Mouse (Mus musculus): ENCODE measurements around the gene Jazf1. TPM values are rescaled to one million over a fixed set of nuclear protein-coding genes. Genes with fewer than 3 reads are reported as not detected.

Jazf1 gene
- polyA plus RNA-seq, 1 experiment: 0.27 TPM

DNA sequence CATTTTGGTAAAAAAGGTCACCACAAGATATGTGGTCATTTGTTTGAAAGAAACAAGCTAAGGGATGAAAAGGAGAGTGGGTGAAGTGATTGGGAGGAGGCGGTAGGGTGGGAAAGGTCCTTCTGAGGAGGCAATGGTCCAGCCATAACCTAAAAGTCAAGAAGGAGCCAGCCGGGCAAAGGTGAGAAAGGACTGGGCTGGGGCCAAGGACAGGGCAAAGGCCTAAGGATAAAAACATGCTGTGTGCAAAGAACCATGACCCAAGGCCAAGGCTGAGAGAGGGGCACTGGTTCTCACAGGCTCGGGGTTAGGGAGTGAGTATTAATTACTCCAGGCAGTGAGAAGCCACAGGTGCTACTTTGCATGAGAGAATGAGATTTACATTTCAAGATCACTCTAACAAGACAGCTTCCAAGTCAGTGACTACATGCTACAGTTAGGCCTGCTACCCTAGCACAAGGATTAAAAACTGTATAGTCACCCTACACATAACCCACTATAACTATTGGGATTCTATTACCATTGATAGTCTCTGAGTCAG lies 151.5 kb downstream of the Jazf1 start:
- H3K4me1 ChIP-seq (ENCODE audit: control insufficient read depth, insufficient read depth, insufficient read length, low read length): no peaks in the 10 kb centered on the region
- WGBS: 70% methylated on average over 3 of the region's 3 CpGs

DNA sequence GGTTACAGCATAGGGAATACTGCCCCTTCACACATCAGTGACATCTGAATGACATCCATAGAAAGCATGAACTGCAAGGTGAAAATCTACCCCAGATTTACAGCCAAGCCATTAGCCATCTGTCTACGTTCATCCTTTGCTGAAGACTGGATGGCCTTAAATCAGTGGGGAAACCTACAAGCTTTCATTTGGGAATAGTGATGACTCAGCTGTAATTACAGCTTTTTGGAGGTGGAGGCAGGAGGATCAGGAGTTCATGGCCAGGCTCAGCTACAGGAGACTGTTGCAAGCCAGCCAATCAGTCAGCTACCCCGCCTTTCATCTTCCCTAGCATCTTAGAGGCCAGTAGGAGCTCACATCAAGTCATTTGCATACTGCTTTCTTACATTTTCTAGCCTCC lies 153.5 kb downstream of the Jazf1 start:
- no peaks in the 10 kb centered on the region for H3K4me1 ChIP-seq (ENCODE audit: control insufficient read depth, insufficient read depth, insufficient read length, low read length)
- no peak overlapping the region for H3K27ac ChIP-seq (ENCODE audit: insufficient read depth, low read depth, low read length)
- no peak overlapping the region for H3K4me3 ChIP-seq (ENCODE audit: low read depth, low read length)
- no peaks in the 10 kb centered on the region for H3K36me3 ChIP-seq (ENCODE audit: control insufficient read depth, insufficient read depth, low read length)
- 80% methylated on average over 2 of the region's 2 CpGs for WGBS
- no peak for TF ChIP-seq POLR2A (IDR thresholded peaks at IDR 0.05; ENCODE audit: low read depth, low read length)
- TF ChIP-seq CTCF (IDR thresholded peaks at IDR 0.05; ENCODE audit: extremely low read depth, insufficient read length, insufficient replicate concordance, low read depth, low read length): no peak
- H3K27me3 ChIP-seq (ENCODE audit: control insufficient read depth, insufficient read depth, low read length): no peaks in the 10 kb centered on the region

More for the DNA sequence above, 151.5 kb downstream of the Jazf1 start:
- H3K27me3 ChIP-seq (ENCODE audit: control insufficient read depth, insufficient read depth, low read length): no peaks in the 10 kb centered on the region
- H3K4me3 ChIP-seq (ENCODE audit: low read depth, low read length): no peak overlapping the region
- no peak overlapping the region for H3K27ac ChIP-seq (ENCODE audit: insufficient read depth, low read depth, low read length)
- TF ChIP-seq CTCF (IDR thresholded peaks at IDR 0.05; ENCODE audit: extremely low read depth, insufficient read length, insufficient replicate concordance, low read depth, low read length) (no peak), POLR2A (IDR thresholded peaks at IDR 0.05; ENCODE audit: low read depth, low read length) (no peak)
- no peaks in the 10 kb centered on the region for H3K36me3 ChIP-seq (ENCODE audit: control insufficient read depth, insufficient read depth, low read length)

- TF ChIP-seq POLR2A (IDR thresholded peaks at IDR 0.05; ENCODE audit: low read depth, low read length): no peak
- Histone ChIP-seq H3K4me1 (ENCODE audit: control insufficient read depth, insufficient read depth, insufficient read length, low read length) (no peaks in the 10 kb centered on the region), H3K4me3 (ENCODE audit: low read depth, low read length) (no peak overlapping the region), H3K27ac (ENCODE audit: insufficient read depth, low read depth, low read length) (no peak overlapping the region), H3K27me3 (ENCODE audit: control insufficient read depth, insufficient read depth, low read length) (no peaks in the 10 kb centered on the region), H3K36me3 (ENCODE audit: control insufficient read depth, insufficient read depth, low read length) (no peaks in the 10 kb centered on the region)
- WGBS: 44% methylated on average over 5 of the region's 5 CpGs
Observed at GRCm38 (mm10) chr6:52912143-52912918, 156.1 kb downstream of the Jazf1 start.

- WGBS: 77% methylated on average over 5 of the region's 5 CpGs
Observed at GRCm38 (mm10) chr6:52906801-52907200, 161.6 kb downstream of the Jazf1 start.

DNA sequence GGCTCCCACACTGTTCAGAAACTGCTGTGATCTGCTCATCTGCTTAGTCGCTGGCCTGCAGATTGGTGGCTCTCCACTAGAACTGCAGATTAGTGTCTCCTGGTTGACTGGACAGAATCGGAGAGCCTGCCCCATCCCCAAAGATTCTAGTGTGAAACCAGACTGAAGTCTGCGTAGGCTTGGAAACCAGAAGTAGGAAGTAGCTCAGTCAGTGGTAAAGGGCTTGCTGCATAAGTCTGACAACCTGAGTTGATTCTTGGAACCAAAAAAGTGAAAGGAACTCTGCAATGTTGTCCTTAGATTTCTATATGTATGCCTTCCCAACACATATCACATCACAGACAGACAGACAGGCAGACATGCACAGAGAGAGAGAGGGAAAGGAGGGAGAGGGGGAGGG lies 163.3 kb downstream of the Jazf1 start:
- no peak overlapping the region for H3K27ac ChIP-seq (ENCODE audit: insufficient read depth, low read depth, low read length)
- H3K4me3 ChIP-seq (ENCODE audit: low read depth, low read length): no peak overlapping the region
- no peaks in the 10 kb centered on the region for H3K36me3 ChIP-seq (ENCODE audit: control insufficient read depth, insufficient read depth, low read length)
- H3K27me3 ChIP-seq (ENCODE audit: control insufficient read depth, insufficient read depth, low read length): no peaks in the 10 kb centered on the region
- H3K4me1 ChIP-seq (ENCODE audit: control insufficient read depth, insufficient read depth, insufficient read length, low read length): no peaks in the 10 kb centered on the region
- TF ChIP-seq POLR2A (IDR thresholded peaks at IDR 0.05; ENCODE audit: low read depth, low read length) (no peak), CTCF (IDR thresholded peaks at IDR 0.05; ENCODE audit: extremely low read depth, insufficient read length, insufficient replicate concordance, low read depth, low read length) (no peak)
- WGBS: 74% methylated on average over 3 of the region's 3 CpGs

More at GRCm38 (mm10) chr6:52906801-52907200, 161.6 kb downstream of the Jazf1 start:
- no peaks in the 10 kb centered on the region for H3K4me1 ChIP-seq (ENCODE audit: control insufficient read depth, insufficient read depth, insufficient read length, low read length)
- H3K27ac ChIP-seq (ENCODE audit: insufficient read depth, low read depth, low read length): no peak overlapping the region
- H3K36me3 ChIP-seq (ENCODE audit: control insufficient read depth, insufficient read depth, low read length): no peaks in the 10 kb centered on the region
- TF ChIP-seq CTCF (IDR thresholded peaks at IDR 0.05; ENCODE audit: extremely low read depth, insufficient read length, insufficient replicate concordance, low read depth, low read length) (no peak), POLR2A (IDR thresholded peaks at IDR 0.05; ENCODE audit: low read depth, low read length) (no peak)
- no peak overlapping the region for H3K4me3 ChIP-seq (ENCODE audit: low read depth, low read length)
- H3K27me3 ChIP-seq (ENCODE audit: control insufficient read depth, insufficient read depth, low read length): no peaks in the 10 kb centered on the region

DNA sequence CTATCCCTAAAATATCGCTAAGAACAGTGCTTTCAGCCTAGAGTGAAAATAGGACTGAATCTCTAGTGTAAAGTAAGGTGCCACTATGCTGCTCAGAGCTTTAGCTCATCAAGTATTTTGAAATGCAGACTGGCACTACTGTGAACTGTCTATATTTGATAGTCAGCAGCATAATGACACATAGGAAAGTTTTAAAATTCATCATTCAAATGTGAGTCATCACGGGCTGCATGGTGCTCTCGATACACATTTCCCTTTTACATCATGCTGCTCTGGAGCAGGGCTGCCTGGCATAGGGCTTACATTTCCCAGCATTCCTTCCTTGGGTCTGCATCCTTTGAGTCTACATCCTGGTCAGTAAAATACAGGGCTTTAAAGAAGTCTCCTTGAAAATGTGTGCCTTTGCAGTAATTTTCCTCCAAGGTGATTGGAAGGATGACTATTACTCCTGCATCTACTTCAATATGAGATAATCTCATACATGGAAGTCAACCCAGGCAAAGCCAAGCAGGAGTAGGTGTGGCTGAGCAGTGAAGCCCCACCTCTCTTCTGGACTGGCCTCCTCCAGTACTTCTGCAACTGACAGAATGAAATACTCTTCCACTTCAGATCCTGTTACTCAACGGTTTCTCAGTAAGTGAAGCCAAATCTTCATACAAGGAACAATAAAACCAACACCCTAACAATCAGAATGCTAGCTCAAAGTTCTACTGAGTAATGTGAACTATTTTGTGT lies 165.0 kb downstream of the Jazf1 start:
- no peaks in the 10 kb centered on the region for H3K4me1 ChIP-seq (ENCODE audit: control insufficient read depth, insufficient read depth, insufficient read length, low read length)
- no peak overlapping the region for H3K27ac ChIP-seq (ENCODE audit: insufficient read depth, low read depth, low read length)
- no peaks in the 10 kb centered on the region for H3K27me3 ChIP-seq (ENCODE audit: control insufficient read depth, insufficient read depth, low read length)
- no peak overlapping the region for H3K4me3 ChIP-seq (ENCODE audit: low read depth, low read length)
- H3K36me3 ChIP-seq (ENCODE audit: control insufficient read depth, insufficient read depth, low read length): no peaks in the 10 kb centered on the region
- 65% methylated on average over 4 of the region's 4 CpGs for WGBS
- no peak for TF ChIP-seq CTCF (IDR thresholded peaks at IDR 0.05; ENCODE audit: extremely low read depth, insufficient read length, insufficient replicate concordance, low read depth, low read length)
- no peak for TF ChIP-seq POLR2A (IDR thresholded peaks at IDR 0.05; ENCODE audit: low read depth, low read length)
